Mouse (Mus musculus): ENCODE data around the gene Sohlh1. TPM values are rescaled to one million over a fixed set of nuclear protein-coding genes. Genes with fewer than 3 reads are reported as not detected.

The Sohlh1 gene
- polyA plus RNA-seq (2015; fragmentation: Nextera tagmentation; extraction: Ambion mirVana), result not detected in 2 replicates

DNA sequence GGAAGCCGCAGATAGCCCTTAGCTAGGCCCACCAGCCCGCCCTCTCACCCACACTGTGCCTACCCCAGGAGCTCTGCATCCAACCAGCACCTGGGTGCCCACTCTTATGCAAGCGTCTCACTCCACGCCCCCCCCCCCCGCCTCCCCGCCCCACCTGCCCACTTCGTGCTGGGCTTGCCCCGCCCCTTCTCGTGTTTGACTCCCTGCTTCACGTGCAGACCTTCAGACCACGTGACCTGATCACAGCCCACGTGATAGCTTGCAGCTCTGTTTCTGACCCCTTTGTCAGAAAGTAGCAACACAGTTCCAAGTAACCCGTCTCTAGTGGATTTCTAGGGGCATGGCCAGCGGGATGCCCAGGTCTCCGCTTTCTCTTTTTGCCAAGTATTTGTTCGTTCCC is at the start of gene Sohlh1:
TSS of gene Sohlh1 (minus strand) at position 23 of the 400 bp plus-strand sequence.
- no peak for ATAC-seq (replicated peaks; ENCODE audit: low FRiP score)
- no peak within 1 kb of the TSS for H3K4me2 ChIP-seq
- 82% methylated on average over 16 of the region's 16 CpGs for WGBS

DNA sequence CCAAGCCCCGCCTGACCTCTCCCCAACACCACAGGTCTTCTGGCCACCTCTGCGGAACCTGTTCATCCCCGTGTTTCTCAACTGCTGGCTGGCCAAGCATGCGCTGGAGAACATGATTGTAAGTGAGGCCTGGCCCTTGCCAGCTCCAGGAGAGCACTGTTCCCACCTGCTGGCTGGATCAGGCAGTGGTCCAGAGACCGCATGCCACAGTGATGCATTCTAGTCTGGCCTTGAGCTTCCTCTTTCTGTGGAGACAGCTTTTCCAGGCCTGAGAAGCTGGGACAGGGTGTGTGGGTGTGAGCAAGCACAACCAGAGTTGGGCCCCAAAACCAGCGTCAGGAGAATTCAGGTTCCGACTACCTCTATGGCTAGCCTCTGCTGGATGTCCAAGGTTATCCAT is 45.4 kb upstream of the Sohlh1 start:
- no peak for ATAC-seq (replicated peaks; ENCODE audit: low FRiP score)
- Histone ChIP-seq H3K4me2 (no peak overlapping the region), H3K36me3 (no peaks in the 10 kb centered on the region), H3K27ac (no peak overlapping the region), H3K9ac (no peak overlapping the region), H3K4me3 (replicated peaks) (no peak overlapping the region), H3K4me1 (no peaks in the 10 kb centered on the region), H3K9me3 (replicated peaks) (no peaks in the 10 kb centered on the region), H3K27me3 (no peaks in the 10 kb centered on the region)
- WGBS, result 79% methylated on average over 7 of the region's 7 CpGs

More for the DNA sequence above, at the start of gene Sohlh1:
- H3K9ac ChIP-seq, result no peak within 1 kb of the TSS
- H3K27ac ChIP-seq, result no peak within 1 kb of the TSS
- H3K36me3 ChIP-seq, result no peaks in the 10 kb centered on the region
- no peaks in the 10 kb centered on the region for H3K27me3 ChIP-seq
- no peaks in the 10 kb centered on the region for H3K4me1 ChIP-seq
- H3K9me3 ChIP-seq (replicated peaks), result no peaks in the 10 kb centered on the region
- H3K4me3 ChIP-seq (replicated peaks), result no peak within 1 kb of the TSS

DNA sequence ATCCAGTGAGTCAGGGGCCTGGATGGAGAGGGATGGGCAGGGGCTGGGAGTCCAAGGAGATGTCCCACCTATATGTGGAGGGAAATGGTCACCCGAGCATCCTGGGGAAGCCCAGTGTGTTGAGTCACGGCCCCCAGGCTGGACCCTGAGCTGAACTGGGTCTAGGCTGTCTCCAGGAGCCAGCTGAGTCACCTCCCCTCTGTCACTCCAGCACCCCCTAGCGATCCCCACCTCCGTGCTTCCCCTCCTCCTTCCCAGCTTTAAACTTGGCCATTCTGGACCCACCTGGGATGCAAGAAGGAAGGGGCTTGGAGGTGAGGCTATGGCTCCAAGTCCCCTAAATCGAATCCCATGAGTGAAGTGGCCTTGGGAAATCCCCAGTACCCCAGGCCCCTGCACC is 41.1 kb upstream of the Sohlh1 start:
- Histone ChIP-seq H3K27me3 (no peaks in the 10 kb centered on the region), H3K4me2 (no peak overlapping the region), H3K27ac (no peak overlapping the region), H3K4me3 (replicated peaks) (no peak overlapping the region), H3K9me3 (replicated peaks) (no peaks in the 10 kb centered on the region), H3K9ac (no peak overlapping the region), H3K36me3 (no peaks in the 10 kb centered on the region), H3K4me1 (no peaks in the 10 kb centered on the region)
- ATAC-seq (replicated peaks; ENCODE audit: low FRiP score), result no peak
- 70% methylated on average over 5 of the region's 5 CpGs for WGBS

DNA sequence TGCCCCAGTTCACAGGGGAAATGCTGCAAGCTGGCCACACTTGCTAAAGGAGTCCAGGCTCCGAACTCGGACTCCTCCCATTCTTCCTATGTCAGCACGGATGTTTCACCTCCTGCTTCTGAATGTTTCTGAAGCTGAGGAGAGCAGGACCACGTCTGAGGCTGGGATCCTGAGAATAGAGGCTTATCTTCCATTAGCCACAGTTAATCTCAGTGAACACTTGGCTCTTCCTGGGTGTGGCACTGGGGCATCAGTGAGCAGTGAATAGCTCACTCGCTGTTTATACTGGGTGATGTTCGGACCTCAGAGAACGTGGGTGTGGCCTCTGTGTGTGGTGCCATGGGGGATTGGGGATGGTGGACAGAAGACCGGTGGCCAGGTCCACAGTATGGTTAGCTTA is 40.2 kb upstream of the Sohlh1 start:
- H3K9me3 ChIP-seq (replicated peaks), result no peaks in the 10 kb centered on the region
- no peaks in the 10 kb centered on the region for H3K27me3 ChIP-seq
- H3K36me3 ChIP-seq, result no peaks in the 10 kb centered on the region
- no peak overlapping the region for H3K4me2 ChIP-seq
- H3K4me3 ChIP-seq (replicated peaks), result no peak overlapping the region
- ATAC-seq (replicated peaks; ENCODE audit: low FRiP score), result no peak
- no peaks in the 10 kb centered on the region for H3K4me1 ChIP-seq
- 63% methylated on average over 8 of the region's 8 CpGs for WGBS
- no peak overlapping the region for H3K27ac ChIP-seq
- H3K9ac ChIP-seq, result no peak overlapping the region

DNA sequence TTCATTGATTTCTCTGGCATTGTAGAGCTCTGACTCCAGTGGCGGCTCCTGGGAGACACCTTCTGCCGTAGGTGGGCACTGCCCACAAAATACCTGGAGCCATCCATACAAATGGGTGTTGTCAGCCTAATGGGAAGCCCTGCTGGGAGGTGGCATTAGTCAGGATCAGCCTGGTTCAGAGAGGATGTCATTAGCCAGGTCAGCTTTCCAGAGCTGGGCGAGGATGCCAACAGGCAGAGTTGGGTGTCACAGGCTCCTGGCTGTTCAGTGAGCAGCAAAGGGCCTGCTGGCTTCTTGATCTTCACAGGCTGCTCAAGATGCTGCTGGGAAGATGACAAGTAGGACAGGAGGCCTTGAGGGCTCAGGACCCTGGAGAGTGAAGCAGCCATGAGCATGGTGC is 37.7 kb upstream of the Sohlh1 start:
- Histone ChIP-seq H3K4me3 (replicated peaks) (no peak overlapping the region), H3K9me3 (replicated peaks) (no peaks in the 10 kb centered on the region), H3K36me3 (no peaks in the 10 kb centered on the region), H3K4me1 (no peaks in the 10 kb centered on the region), H3K27ac (no peak overlapping the region), H3K4me2 (no peak overlapping the region), H3K27me3 (peaks cover under 1% of the 10 kb centered on the region; the same call in 1 of the 2 replicates), H3K9ac (no peak overlapping the region)
- 85% methylated on average over 3 of the region's 3 CpGs for WGBS
- ATAC-seq (replicated peaks; ENCODE audit: low FRiP score), result no peak

DNA sequence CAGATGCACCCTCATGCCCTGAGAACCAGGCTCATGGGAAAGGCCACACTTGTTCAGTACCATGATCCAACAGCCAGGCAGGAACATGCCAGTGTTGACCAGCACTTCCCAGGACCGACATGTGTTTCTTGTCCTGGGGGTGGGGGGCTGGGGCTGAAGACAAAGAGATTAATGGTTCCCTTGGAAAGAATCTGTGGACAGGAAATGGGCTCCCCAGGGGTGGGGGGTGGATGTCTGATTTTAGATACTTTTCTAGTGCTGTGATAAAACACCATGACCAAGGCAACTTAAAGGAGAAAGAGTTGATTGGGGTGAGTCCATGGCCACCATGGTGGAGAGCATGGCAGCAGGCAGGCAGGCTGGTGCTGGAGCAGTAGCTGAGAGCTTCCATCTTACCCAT is 35.2 kb upstream of the Sohlh1 start:
- H3K27me3 ChIP-seq, result peaks cover 25% of the 10 kb centered on the region
- no peak overlapping the region for H3K9ac ChIP-seq
- H3K4me2 ChIP-seq, result no peak overlapping the region
- H3K9me3 ChIP-seq (replicated peaks), result no peaks in the 10 kb centered on the region
- no peak overlapping the region for H3K27ac ChIP-seq
- peaks cover 8% of the 10 kb centered on the region for H3K4me1 ChIP-seq
- 30% methylated on average over 1 of the region's 1 CpGs for WGBS
- no peak for ATAC-seq (replicated peaks; ENCODE audit: low FRiP score)
- no peaks in the 10 kb centered on the region for H3K36me3 ChIP-seq
- no peak overlapping the region for H3K4me3 ChIP-seq (replicated peaks)

DNA sequence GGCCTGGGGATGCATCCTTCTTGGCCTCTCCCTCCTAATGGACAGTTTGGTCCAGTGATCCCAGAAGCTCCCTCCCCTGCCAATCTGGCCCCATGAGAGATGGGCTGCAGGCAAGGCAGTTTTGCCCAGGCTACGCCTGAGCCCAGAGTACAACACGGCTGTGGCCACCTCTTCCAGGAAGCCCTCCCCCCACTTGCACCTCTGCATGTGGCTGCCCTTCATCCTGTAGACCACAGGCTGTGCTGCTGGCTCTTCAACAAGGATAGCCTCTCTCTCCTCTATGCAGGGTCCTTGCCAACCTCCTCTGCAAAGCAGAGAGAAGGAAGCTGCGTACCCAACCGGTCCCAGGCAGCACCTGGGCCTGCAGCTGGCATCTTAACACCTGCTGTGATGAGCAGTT is 32.0 kb upstream of the Sohlh1 start:
- Histone ChIP-seq H3K9me3 (replicated peaks) (no peaks in the 10 kb centered on the region), H3K4me3 (replicated peaks) (no peak overlapping the region), H3K4me2 (no peak overlapping the region), H3K4me1 (peaks cover 8% of the 10 kb centered on the region), H3K36me3 (no peaks in the 10 kb centered on the region), H3K27ac (no peak overlapping the region), H3K27me3 (peaks cover 41% of the 10 kb centered on the region), H3K9ac (no peak overlapping the region)
- 80% methylated on average over 4 of the region's 4 CpGs for WGBS
- ATAC-seq (replicated peaks; ENCODE audit: low FRiP score), result no peak

DNA sequence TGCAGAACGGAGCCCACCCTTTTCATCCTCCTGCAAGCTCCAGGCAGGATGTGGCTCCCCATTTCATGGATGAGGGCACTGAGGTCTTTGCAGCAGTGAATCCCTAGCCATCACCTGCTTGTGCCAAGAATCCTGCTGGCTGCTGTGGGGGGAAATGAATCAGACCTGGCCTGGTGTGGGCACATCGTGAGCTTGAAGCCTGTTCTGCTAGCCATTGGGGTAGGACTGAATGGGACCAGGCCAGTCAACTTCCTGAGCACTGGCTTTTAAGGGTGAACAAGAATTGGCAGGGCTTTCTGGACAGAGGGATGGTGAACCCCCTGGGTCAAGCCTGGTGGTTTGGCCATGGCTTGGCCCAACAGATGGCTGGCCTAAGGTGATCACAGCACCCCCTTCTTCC is 31.5 kb upstream of the Sohlh1 start:
- WGBS, result 78% methylated on average over 2 of the region's 2 CpGs
- no peak overlapping the region for H3K4me3 ChIP-seq (replicated peaks)
- no peaks in the 10 kb centered on the region for H3K36me3 ChIP-seq
- H3K9ac ChIP-seq, result no peak overlapping the region
- no peak overlapping the region for H3K4me2 ChIP-seq
- H3K27ac ChIP-seq, result no peak overlapping the region
- ATAC-seq (replicated peaks; ENCODE audit: low FRiP score), result no peak
- no peaks in the 10 kb centered on the region for H3K9me3 ChIP-seq (replicated peaks)
- H3K4me1 ChIP-seq, result peaks cover 8% of the 10 kb centered on the region
- H3K27me3 ChIP-seq, result peaks cover 41% of the 10 kb centered on the region

DNA sequence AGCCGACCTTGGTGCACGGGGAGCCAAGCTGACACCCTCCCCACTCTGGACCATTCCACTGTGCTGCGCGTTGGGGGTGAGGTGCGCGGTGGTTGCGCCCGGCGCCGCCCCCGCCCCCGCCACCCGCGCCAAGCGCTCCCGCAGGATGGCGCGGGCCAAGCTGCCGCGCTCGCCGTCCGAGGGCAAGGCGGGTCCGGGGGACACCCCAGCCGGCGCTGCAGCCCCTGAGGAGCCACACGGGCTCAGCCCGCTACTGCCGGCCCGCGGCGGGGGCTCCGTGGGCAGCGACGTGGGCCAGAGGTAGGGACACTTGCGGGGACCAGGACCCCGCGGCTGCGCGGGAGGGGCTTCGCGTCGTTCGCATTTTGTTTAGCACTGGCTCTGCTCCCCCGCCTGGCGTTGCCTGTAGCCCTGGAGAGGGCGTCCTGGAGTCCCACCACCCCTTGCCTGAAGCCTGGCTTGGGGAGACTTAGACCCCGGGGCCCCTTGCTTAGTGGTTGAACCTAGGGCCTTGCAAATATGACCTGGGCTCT is 30.8 kb upstream of the Sohlh1 start:
- Histone ChIP-seq H3K4me1 (peaks cover 8% of the 10 kb centered on the region), H3K27ac (no peak overlapping the region), H3K9me3 (replicated peaks) (no peaks in the 10 kb centered on the region), H3K27me3 (peaks cover 41% of the 10 kb centered on the region), H3K4me3 (replicated peaks) (peak overlapping the region; percentile 44), H3K4me2 (peak overlapping the region; percentile 81), H3K36me3 (no peaks in the 10 kb centered on the region), H3K9ac (peak overlapping the region; percentile 31; the same call in 1 of the 2 replicates)
- WGBS, result 3% methylated on average over 49 of the region's 49 CpGs
- no peak for ATAC-seq (replicated peaks; ENCODE audit: low FRiP score)

DNA sequence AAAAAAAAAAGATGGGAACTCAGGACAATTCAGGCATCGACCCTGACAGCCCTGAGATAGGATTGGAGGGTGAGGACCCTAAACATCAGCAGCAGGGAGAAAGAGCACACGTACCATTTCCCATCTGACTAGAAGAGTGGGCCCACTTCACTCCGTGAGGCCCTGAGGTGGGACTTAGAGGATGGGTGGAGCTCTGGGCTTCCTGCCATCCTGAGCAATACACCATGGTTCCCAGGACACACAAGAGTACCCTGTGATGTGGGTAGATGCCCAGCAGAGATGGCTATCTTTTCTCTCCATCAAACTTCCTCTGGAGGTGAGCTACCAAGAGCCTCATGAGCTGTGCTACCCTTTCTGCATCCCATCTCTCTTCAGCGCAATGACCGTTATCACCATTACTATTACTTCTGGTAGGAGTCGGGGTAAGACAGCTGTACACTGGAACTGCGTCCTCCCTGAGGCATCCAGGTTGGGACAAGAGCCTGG is 30.2 kb upstream of the Sohlh1 start:
- WGBS, result 25% methylated on average over 7 of the region's 7 CpGs
- no peak overlapping the region for H3K9ac ChIP-seq

DNA sequence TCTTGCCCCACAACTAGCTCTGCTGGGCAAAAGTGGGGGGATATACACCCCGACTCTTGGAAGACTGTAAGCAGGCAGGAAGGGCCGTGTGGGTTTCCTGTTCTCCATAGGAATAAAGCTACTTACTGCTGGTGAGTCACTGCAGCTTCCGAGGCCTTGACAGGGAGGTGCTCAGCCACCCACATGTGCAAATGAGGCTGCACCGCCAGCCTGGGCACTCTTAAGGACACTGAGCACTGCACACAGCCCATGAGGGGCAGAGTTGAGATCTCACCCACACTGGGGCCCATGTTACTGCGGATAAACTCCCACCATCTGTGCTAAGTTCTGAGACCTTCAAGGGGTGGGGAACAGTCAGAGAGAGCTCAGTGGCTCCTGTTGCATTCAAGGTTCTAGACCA is 19.6 kb upstream of the Sohlh1 start:
- Histone ChIP-seq H3K9ac (no peak overlapping the region), H3K36me3 (no peaks in the 10 kb centered on the region), H3K27me3 (peaks cover 34% of the 10 kb centered on the region), H3K27ac (no peak overlapping the region), H3K4me1 (peaks cover 18% of the 10 kb centered on the region), H3K4me3 (replicated peaks) (no peak overlapping the region), H3K4me2 (no peak overlapping the region), H3K9me3 (replicated peaks) (no peaks in the 10 kb centered on the region)
- WGBS, result 58% methylated on average over 5 of the region's 5 CpGs
- ATAC-seq (replicated peaks; ENCODE audit: low FRiP score), result no peak

More for the DNA sequence above, 30.2 kb upstream of the Sohlh1 start:
- no peaks in the 10 kb centered on the region for H3K9me3 ChIP-seq (replicated peaks)
- no peak for ATAC-seq (replicated peaks; ENCODE audit: low FRiP score)
- peak overlapping the region; percentile 81 for H3K4me2 ChIP-seq
- peaks cover 8% of the 10 kb centered on the region for H3K4me1 ChIP-seq
- no peak overlapping the region for H3K27ac ChIP-seq
- no peaks in the 10 kb centered on the region for H3K36me3 ChIP-seq
- H3K27me3 ChIP-seq, result peaks cover 41% of the 10 kb centered on the region
- H3K4me3 ChIP-seq (replicated peaks), result peak overlapping the region; percentile 44

DNA sequence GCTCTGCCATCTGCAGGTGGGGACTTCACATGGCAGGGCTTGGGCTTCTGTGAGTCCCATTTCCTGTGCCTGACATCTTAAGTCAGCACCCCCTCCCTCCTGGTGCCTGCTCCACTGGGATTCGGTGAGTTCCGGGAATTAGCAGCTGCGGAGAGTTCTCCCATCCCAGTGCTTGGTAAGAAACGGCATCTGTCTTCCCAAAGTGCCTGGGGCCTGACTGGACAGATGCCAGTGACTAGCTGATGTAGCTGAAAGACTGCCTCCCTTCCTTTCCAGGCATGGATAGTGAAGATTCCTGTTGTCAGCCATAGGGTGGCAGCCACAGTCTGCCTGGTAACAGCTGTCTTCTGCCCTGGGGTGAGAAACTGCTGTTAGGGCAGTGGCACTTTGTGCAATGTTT is 18.4 kb upstream of the Sohlh1 start:
- no peak for ATAC-seq (replicated peaks; ENCODE audit: low FRiP score)
- Histone ChIP-seq H3K4me3 (replicated peaks) (no peak overlapping the region), H3K27ac (no peak overlapping the region)

DNA sequence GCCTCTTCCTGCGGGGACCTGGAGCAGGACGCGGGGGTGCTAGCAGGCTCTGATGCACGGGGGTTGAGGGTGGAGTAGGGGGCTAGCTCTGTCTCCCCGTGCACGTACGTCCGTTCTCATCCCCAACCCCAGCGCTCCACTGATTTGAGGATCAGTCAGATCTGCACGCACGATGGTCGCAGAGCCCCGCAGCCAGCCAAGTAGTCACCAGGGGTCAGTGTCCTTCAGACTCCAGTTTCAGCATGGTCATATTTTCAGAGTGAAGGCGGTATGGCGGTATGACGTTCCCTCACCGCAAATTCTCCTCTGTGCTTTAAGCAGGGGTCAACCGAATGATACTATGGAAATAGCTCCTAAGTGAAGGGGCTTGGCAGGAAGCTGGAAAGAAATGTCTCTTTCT is 17.2 kb upstream of the Sohlh1 start:
- H3K9ac ChIP-seq, result no peak overlapping the region
- peaks cover 18% of the 10 kb centered on the region for H3K4me1 ChIP-seq
- no peaks in the 10 kb centered on the region for H3K36me3 ChIP-seq
- H3K4me2 ChIP-seq, result peak overlapping the region; percentile 97
- 5% methylated on average over 18 of the region's 18 CpGs for WGBS
- peaks cover 34% of the 10 kb centered on the region for H3K27me3 ChIP-seq
- no peaks in the 10 kb centered on the region for H3K9me3 ChIP-seq (replicated peaks)
- no peak for ATAC-seq (replicated peaks; ENCODE audit: low FRiP score)
- no peak overlapping the region for H3K27ac ChIP-seq
- H3K4me3 ChIP-seq (replicated peaks), result peak overlapping the region; percentile 56

More for the DNA sequence above, 18.4 kb upstream of the Sohlh1 start:
- Histone ChIP-seq H3K9me3 (replicated peaks) (no peaks in the 10 kb centered on the region), H3K27me3 (peaks cover 34% of the 10 kb centered on the region), H3K36me3 (no peaks in the 10 kb centered on the region), H3K4me1 (peaks cover 18% of the 10 kb centered on the region), H3K9ac (no peak overlapping the region), H3K4me2 (no peak overlapping the region)
- 14% methylated on average over 4 of the region's 4 CpGs for WGBS

Data from kidney, embryonic 15.5 days (tissue).